Mouse (Mus musculus) forebrain, embryonic 15.5 days (tissue): ENCODE results near the gene Fam187b. TPM values are rescaled to one million over a fixed set of nuclear protein-coding genes. Genes with fewer than 3 reads are reported as not detected.

Experiments used
- ATAC-seq: fragments of 200-750 bp; cut with Nextera tagmentation; replicated peaks from 2 replicates; pipeline ENCODE4 v1.8.0; 2017; ENCODE audit warnings: mild to moderate bottlenecking, moderate TSS enrichment, moderate library complexity
- H3K27ac ChIP-seq: fragments of 300-500 bp; sonication (generic); replicated peaks from 2 replicates; pipeline ENCODE4 v1.5.1; 2015; ENCODE audit warnings: mild to moderate bottlenecking, inconsistent platforms
- H3K27me3 ChIP-seq: fragments of 300-500 bp; sonication (generic); 2 replicates; pipeline ENCODE4 v1.6.1; 2015; ENCODE audit warnings: inconsistent platforms
- H3K36me3 ChIP-seq: fragments of 300-500 bp; sonication (generic); 2 replicates; pipeline ENCODE4 v1.6.1; 2015; ENCODE audit warnings: mild to moderate bottlenecking, inconsistent platforms
- H3K4me1 ChIP-seq: fragments of 300-500 bp; sonication (generic); 2 replicates; pipeline ENCODE4 v1.6.1; 2015; ENCODE audit warnings: inconsistent platforms
- H3K4me2 ChIP-seq: fragments of 300-500 bp; sonication (generic); replicated peaks from 2 replicates; pipeline ENCODE4 v1.6.1; 2015; ENCODE audit warnings: mild to moderate bottlenecking, inconsistent platforms
- H3K4me3 ChIP-seq: fragments of 300-500 bp; sonication (generic); 2 replicates; pipeline ENCODE4 v1.5.1; 2015; ENCODE audit warnings: mild to moderate bottlenecking, inconsistent platforms
- H3K9ac ChIP-seq: fragments of 300-500 bp; sonication (generic); replicated peaks from 2 replicates; pipeline ENCODE4 v1.6.1; 2015; ENCODE audit warnings: mild to moderate bottlenecking, inconsistent platforms
- H3K9me3 ChIP-seq: fragments of 300-500 bp; sonication (generic); 2 replicates; pipeline ENCODE4 v1.6.1; 2016; ENCODE audit warnings: inconsistent platforms
- WGBS: fragments of 180-500 bp; shearing (Covaris S2); methylation state at CpG from one replicate; pipeline ENCODE4 v1.1.7; 2015; ENCODE audit warnings: mixed read lengths; 5-methylcytosine and 5-hydroxymethylcytosine counted together
- polyA plus RNA-seq: library from polyadenylated mRNA; unstranded; fragments of >200 nt; fragmentation: Nextera tagmentation; extraction: Ambion mirVana; gene quantifications from 2 replicates; pipeline ENCODE4 v1.2.1, GENCODE M21; 2015

Fam187b gene
- polyA plus RNA-seq, 1 experiment from 2014 or later = 0.62 TPM

DNA sequence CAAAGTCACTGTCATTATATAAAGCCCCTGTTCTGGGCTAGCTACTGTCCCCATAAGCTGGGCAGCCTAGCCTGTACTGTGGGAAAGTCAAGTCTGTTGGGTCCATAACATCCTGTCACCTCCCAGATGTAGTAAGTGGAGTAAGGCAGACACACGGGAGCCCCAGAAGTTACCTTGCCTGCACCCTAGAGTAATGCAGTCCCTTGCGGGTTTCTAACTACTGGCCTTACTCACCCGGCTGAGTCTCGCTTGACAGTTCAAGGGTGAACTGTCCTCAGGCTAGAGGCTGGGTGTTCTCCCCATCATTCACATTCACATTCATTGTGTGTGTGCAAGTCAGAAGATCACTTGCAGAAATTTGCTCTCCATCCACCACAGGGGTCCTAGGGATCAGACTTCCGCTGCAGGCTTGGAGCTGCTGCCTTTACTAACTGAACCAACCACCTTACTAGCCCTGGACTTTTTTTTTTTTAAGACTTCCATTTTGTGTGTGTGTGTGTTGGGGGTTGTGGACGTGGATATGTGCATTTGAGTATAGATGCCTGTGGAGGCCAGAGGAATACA is 13.7 kb upstream of the Fam187b start:
- Histone ChIP-seq H3K9ac (no peak overlapping the region), H3K4me3 (no peak overlapping the region), H3K9me3 (no peaks in the 10 kb centered on the region), H3K4me1 (peaks cover 24% of the 10 kb centered on the region), H3K27me3 (no peaks in the 10 kb centered on the region), H3K4me2 (no peak overlapping the region), H3K27ac (no peak overlapping the region), H3K36me3 (peaks cover 3% of the 10 kb centered on the region; the same call in 1 of the 2 replicates)
- ATAC-seq = no peak
- 91% methylated on average over 6 of the region's 6 CpGs for WGBS

DNA sequence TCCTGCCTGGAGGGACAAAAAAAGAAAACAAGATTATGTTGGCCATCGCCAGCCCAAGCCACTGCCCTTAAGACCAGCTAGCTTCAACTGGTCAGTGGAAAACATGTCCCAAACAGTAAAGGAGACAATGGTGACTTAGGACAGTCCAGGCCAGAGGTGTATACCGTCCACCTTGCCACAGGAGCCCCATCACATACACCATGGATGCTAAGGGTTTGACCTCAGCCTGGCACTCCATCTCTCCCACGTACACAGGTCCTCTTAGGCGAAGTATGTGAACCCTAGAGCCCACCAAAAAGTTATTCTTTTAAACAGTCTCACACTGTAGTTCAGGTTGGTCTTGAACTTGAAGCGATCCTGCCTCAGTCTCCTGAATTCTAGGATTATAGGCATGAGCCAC is 10.7 kb upstream of the Fam187b start:
- no peak overlapping the region for H3K9ac ChIP-seq
- H3K4me1 ChIP-seq = peaks cover 10% of the 10 kb centered on the region
- no peak overlapping the region for H3K4me2 ChIP-seq
- no peak overlapping the region for H3K27ac ChIP-seq
- no peaks in the 10 kb centered on the region for H3K36me3 ChIP-seq
- ATAC-seq = no peak
- H3K9me3 ChIP-seq = no peaks in the 10 kb centered on the region
- WGBS = 94% methylated on average over 5 of the region's 5 CpGs
- no peaks in the 10 kb centered on the region for H3K27me3 ChIP-seq
- H3K4me3 ChIP-seq = no peak overlapping the region

DNA sequence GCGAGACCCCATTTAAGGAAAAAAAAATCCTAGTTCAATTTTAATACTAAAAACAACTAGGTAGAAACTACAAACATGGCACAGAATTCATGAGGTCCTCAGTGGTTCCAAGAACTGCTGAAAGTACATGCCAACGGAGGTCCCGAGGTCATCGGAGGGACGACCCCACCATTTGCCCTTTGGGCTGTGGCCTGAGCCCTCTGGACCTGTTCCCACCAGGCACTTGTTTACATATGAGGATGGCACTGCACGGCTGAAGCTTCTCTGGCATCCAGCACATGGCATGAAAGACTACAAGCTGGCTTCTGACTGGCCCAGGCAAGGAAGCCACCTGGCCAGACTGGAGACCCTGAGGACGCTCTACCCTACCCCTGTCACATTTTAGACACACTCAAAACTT is 9.2 kb upstream of the Fam187b start:
- Histone ChIP-seq H3K4me1 (no peaks in the 10 kb centered on the region), H3K27me3 (no peaks in the 10 kb centered on the region), H3K27ac (no peak overlapping the region), H3K4me3 (no peak overlapping the region), H3K4me2 (no peak overlapping the region), H3K36me3 (no peaks in the 10 kb centered on the region), H3K9me3 (no peaks in the 10 kb centered on the region), H3K9ac (no peak overlapping the region)
- WGBS = 92% methylated on average over 7 of the region's 7 CpGs
- no peak for ATAC-seq

DNA sequence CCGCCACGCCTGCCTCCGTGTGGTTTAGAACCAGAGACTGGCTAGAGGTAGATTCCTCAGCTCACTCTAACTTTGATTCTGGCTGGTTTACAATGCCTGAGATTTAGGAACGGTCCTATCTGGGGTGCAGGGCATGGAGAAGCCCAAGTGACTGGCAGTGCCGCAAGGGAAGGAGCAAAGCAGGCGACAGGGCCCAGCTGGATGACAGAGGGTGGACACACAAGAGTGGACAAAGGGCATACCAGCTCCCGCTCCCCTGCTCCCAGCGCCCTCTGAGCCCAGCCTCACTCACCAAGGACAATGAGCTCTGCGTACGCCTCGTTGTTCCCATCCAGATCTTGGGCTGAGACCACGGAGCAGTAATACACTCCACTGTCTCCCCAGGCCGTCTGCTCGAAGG is 7.9 kb upstream of the Fam187b start:
- Histone ChIP-seq H3K27ac (no peak overlapping the region), H3K36me3 (no peaks in the 10 kb centered on the region), H3K27me3 (no peaks in the 10 kb centered on the region), H3K4me2 (no peak overlapping the region), H3K9ac (no peak overlapping the region), H3K9me3 (no peaks in the 10 kb centered on the region), H3K4me3 (no peak overlapping the region), H3K4me1 (no peaks in the 10 kb centered on the region)
- 70% methylated on average over 14 of the region's 14 CpGs for WGBS
- no peak for ATAC-seq

DNA sequence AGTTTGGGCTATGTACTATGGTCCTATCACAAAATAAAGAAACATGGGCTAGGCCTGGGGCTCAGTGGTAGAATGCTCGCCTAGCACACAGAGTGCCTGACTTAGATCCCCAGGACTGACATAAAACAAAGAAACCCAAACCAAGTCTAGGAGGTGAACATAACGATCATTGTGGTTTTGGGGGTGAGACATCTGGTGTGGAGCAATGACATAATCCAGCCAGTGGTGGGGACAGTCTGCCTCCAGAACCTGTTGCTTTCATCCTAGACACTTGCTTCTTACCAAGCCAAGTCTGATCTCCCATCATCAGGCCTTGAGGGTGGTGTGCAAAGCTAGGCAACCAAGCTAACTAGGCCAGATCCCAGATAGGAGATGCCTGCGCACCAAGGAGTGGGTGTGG is 6.9 kb upstream of the Fam187b start:
- no peaks in the 10 kb centered on the region for H3K9me3 ChIP-seq
- H3K4me3 ChIP-seq = no peak overlapping the region
- H3K9ac ChIP-seq = no peak overlapping the region
- 78% methylated on average over 3 of the region's 3 CpGs for WGBS
- H3K36me3 ChIP-seq = no peaks in the 10 kb centered on the region
- ATAC-seq = no peak
- H3K27ac ChIP-seq = no peak overlapping the region
- H3K4me2 ChIP-seq = no peak overlapping the region
- H3K4me1 ChIP-seq = no peaks in the 10 kb centered on the region
- H3K27me3 ChIP-seq = no peaks in the 10 kb centered on the region

DNA sequence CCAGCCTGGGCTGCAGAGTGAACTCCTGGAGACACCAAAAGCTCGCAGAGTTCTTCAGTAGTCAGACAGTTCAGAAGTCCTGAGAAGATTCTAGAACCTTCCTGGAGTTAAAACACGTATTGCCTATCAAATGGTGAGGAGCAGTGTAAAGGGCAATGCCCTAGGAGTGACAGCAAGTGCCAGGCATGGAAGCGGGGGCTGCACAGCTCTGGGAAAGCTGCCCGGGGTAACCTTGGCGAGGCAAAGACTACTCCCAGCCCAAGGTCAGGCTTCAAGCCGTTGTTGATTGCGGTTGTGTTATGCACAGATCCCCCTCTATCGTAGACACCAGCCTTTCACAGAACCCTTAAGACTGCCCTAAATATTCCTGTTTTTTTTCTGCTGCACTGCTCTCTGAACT is 5.0 kb upstream of the Fam187b start:
- H3K27me3 ChIP-seq = peaks cover 7% of the 10 kb centered on the region
- H3K4me2 ChIP-seq = no peak overlapping the region
- 93% methylated on average over 8 of the region's 8 CpGs for WGBS
- no peaks in the 10 kb centered on the region for H3K36me3 ChIP-seq
- H3K4me3 ChIP-seq = no peak overlapping the region
- H3K4me1 ChIP-seq = peaks cover 8% of the 10 kb centered on the region
- no peaks in the 10 kb centered on the region for H3K9me3 ChIP-seq
- no peak overlapping the region for H3K9ac ChIP-seq
- no peak overlapping the region for H3K27ac ChIP-seq
- no peak for ATAC-seq

DNA sequence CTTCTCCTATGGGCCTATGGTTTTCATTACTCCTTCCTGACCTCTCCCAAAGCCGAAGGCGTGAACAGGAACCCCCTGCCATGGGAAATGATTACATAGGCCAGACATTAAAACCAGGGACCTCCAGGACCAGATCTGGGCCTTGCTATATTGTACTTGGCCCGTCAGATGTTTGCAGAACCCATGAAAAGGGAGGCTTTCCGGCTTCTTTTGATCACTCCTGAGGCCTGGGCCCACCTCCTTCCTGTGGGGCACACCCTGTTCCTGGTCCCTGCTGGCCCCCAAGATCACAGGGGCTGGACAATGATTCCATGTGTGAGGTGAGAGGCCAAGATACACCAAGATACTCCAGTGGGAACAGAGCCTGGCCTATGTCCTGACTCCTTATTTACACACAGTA is 4.4 kb upstream of the Fam187b start:
- Histone ChIP-seq H3K9me3 (no peaks in the 10 kb centered on the region), H3K27me3 (peaks cover 11% of the 10 kb centered on the region), H3K27ac (no peak overlapping the region), H3K4me1 (peaks cover 14% of the 10 kb centered on the region), H3K4me3 (no peak overlapping the region), H3K36me3 (no peaks in the 10 kb centered on the region), H3K9ac (no peak overlapping the region), H3K4me2 (no peak overlapping the region)
- ATAC-seq = no peak
- WGBS = 88% methylated on average over 4 of the region's 4 CpGs

DNA sequence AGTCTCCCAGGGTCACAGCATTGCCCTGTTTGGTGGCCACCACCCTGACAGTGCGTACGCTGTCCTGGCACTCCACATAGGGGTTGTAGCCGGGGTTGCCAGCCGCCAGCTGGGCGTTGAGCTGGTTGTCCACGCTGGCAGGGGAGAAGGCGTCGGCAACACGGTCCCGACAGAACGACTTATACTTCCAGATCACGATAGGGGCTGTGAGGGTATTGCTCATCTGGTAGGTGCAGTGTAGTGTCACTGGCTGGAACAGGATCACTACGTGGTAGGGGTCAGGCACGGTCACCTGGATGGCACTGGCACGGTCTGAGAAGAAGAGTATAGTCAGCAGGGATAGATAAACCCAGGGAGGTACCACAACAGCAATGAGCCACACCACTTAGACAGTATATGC is 1.7 kb upstream of the Fam187b start:
- Histone ChIP-seq H3K4me1 (peaks cover 14% of the 10 kb centered on the region), H3K27me3 (peaks cover 11% of the 10 kb centered on the region), H3K4me3 (no peak overlapping the region; the same call in 1 of the 2 replicates), H3K36me3 (no peaks in the 10 kb centered on the region), H3K4me2 (0 out of 2 replicates have a peak overlapping the region, but pooled peaks have one; percentile 63), H3K9ac (no peak overlapping the region), H3K27ac (no peak overlapping the region), H3K9me3 (no peaks in the 10 kb centered on the region)
- ATAC-seq = no peak
- WGBS = 86% methylated on average over 15 of the region's 15 CpGs

DNA sequence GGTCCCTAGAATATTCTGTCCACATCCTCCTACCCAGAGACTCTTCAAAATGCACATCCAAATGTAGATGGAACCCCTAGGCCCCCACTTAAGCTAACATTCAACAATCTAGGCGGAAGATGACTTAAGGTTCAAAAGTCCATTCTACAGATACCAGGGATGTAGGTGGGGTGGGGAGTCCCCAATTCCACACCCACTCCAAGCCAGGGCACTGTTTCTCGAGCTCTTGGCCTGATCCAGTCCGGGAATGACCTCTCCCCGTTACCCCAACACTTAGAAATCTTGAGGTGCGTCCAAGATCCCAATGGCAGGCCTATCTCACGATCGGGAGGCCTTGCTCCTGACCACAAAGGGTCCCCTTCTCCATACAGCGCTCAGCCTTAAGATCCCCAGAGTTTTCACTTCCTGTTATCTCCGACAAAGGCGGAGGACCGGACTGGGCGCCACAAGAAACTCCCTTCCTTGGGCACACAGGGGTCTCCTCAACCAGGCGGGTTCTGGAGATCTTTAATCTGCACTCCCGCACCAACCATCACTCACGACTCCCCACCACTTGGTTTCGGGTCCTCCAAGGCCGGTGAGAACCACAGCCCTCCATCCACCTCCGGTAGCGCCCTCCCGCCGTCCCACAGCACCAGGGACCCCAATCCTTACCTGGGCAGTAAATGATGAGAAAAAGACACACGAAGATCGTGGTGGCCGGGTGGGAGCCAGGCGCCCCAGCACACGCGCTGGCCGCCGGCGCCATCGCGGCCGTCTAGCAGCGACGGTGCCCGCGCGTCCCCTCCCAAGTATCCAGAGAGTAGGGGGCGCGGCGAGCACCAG is 952 bp upstream of the Fam187b start:
- Histone ChIP-seq H3K4me2 (peak overlapping the region; percentile 63), H3K9ac (peak overlapping the region; percentile 33), H3K4me1 (peaks cover 14% of the 10 kb centered on the region), H3K27me3 (peaks cover 11% of the 10 kb centered on the region), H3K36me3 (no peaks in the 10 kb centered on the region), H3K27ac (no peak overlapping the region), H3K4me3 (peak overlapping the region; percentile 38), H3K9me3 (no peaks in the 10 kb centered on the region)
- peak; percentile 59 for ATAC-seq
- WGBS = 4% methylated on average over 41 of the region's 41 CpGs

DNA sequence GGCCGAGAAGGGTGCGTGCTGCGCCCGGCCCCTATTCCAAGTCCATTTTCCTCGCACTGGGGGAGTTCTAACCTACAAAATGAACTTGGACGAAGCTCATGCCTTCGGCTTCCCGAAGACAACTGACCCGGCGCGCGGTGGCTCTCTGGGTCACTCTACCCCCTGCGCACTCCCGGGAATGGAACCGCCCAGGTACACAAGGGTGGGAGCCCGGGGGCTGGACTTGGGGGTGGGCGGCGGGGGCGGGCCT is 414 bp upstream of the Fam187b start, which contains the start of gene Lsr:
Gene Lsr, minus strand, starts transcription at position 214 of the 250 bp plus-strand sequence.
- Histone ChIP-seq H3K27ac (no peak within 1 kb of the TSS), H3K36me3 (no peaks in the 10 kb centered on the region), H3K9ac (peak within 1 kb of the TSS; percentile 33), H3K4me1 (peaks cover 14% of the 10 kb centered on the region), H3K27me3 (peaks cover 11% of the 10 kb centered on the region), H3K4me2 (peak within 1 kb of the TSS; percentile 63), H3K4me3 (peak within 1 kb of the TSS; percentile 38), H3K9me3 (no peaks in the 10 kb centered on the region)
- under 1% methylated on average over 19 of the region's 19 CpGs for WGBS
- peak; percentile 47 for ATAC-seq

DNA sequence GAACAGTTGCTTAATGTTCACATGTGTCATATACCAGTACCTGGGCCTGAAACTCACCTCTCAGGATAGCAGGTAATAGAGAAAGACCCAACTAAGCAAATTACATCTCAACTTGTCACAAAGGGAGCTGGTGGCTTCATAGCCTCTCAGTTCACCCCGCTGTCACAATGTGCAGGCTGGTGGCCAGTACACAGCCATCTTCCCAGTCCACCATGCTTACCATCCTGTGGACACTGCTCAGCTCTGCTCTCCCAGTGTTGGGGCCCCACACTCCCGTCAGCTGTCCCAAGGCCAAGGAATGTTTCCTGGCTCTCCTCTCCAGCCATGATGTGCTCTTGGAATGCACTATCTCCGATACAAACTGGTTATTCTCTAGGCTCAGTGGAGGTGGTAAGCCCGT is 8.1 kb downstream of the Fam187b start:
- no peak for ATAC-seq
- H3K9ac ChIP-seq = no peak overlapping the region
- no peak overlapping the region for H3K4me2 ChIP-seq
- H3K27me3 ChIP-seq = no peaks in the 10 kb centered on the region
- H3K4me3 ChIP-seq = no peak overlapping the region
- no peaks in the 10 kb centered on the region for H3K9me3 ChIP-seq
- no peaks in the 10 kb centered on the region for H3K4me1 ChIP-seq
- H3K27ac ChIP-seq = no peak overlapping the region
- H3K36me3 ChIP-seq = no peaks in the 10 kb centered on the region
- 94% methylated on average over 4 of the region's 4 CpGs for WGBS

DNA sequence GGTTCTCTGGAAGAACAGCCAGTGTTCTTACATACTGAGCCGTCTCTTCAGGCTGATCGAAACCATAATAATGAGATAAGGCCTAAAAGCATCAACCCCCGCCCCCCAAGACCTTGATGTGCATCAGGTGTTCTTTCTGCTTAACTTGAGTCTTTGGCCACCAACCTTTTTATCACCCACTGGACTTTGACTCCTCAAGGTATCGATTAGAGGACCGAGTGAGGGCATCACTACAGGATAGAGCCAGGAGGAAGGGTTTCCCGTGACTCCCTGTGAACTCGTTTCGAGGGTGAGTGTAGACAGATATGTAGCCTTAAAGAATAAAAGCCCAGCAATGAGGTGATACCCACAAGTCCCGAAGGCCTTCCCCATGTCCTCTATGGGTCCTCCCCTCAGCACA is 11.8 kb downstream of the Fam187b start:
- H3K27me3 ChIP-seq = no peaks in the 10 kb centered on the region
- no peaks in the 10 kb centered on the region for H3K36me3 ChIP-seq
- no peaks in the 10 kb centered on the region for H3K4me1 ChIP-seq
- no peak overlapping the region for H3K9ac ChIP-seq
- no peak overlapping the region for H3K4me3 ChIP-seq
- WGBS = 87% methylated on average over 9 of the region's 9 CpGs
- no peak overlapping the region for H3K4me2 ChIP-seq
- ATAC-seq = no peak
- no peak overlapping the region for H3K27ac ChIP-seq
- no peaks in the 10 kb centered on the region for H3K9me3 ChIP-seq
